Mouse (Mus musculus) intestine, embryonic 16.5 days (tissue): Measurements from ENCODE around the gene Qser1. TPM values are rescaled to one million over a fixed set of nuclear protein-coding genes. Genes with fewer than 3 reads are reported as not detected.

Experiments
- ATAC-seq: fragments of 200-750 bp; cut with Nextera tagmentation; 2 replicates; pipeline ENCODE4 v1.8.0; 2017; ENCODE audit warnings: moderate TSS enrichment, moderate library complexity
- H3K27ac ChIP-seq: fragments of 300-500 bp; sonication (generic); 2 replicates; pipeline ENCODE4 v1.5.1; 2014; ENCODE audit warnings: mild to moderate bottlenecking, low read length
- H3K27me3 ChIP-seq: fragments of 300-500 bp; sonication (generic); replicated peaks from 2 replicates; pipeline ENCODE4 v1.6.1; 2014; ENCODE audit warnings: low read length, control low read depth, mixed read lengths; ENCODE audit not compliant: control insufficient read depth, insufficient read depth
- H3K36me3 ChIP-seq: fragments of 300-500 bp; sonication (generic); 2 replicates; pipeline ENCODE4 v1.6.1; 2014; ENCODE audit warnings: low read length, control low read depth; ENCODE audit not compliant: control insufficient read depth, insufficient read depth
- H3K4me1 ChIP-seq: fragments of 300-500 bp; sonication (generic); 2 replicates; pipeline ENCODE4 v1.6.1; 2014; ENCODE audit warnings: low read length, control low read depth, mixed read lengths; ENCODE audit not compliant: control insufficient read depth, insufficient read depth
- H3K4me2 ChIP-seq: fragments of 300-500 bp; sonication (generic); 2 replicates; pipeline ENCODE4 v1.6.1; 2014; ENCODE audit warnings: low read depth, low read length, control low read depth
- H3K4me3 ChIP-seq: fragments of 300-500 bp; sonication (generic); 2 replicates; pipeline ENCODE4 v1.5.1; 2014; ENCODE audit warnings: mild to moderate bottlenecking, low read length
- H3K9ac ChIP-seq: fragments of 300-500 bp; sonication (generic); 2 replicates; pipeline ENCODE4 v1.6.1; 2014; ENCODE audit warnings: low read depth, low read length
- H3K9me3 ChIP-seq: fragments of 300-500 bp; sonication (generic); 2 replicates; pipeline ENCODE4 v1.6.1; 2016; ENCODE audit warnings: low read length, control low read depth; ENCODE audit not compliant: control insufficient read depth
- WGBS: fragments of 180-500 bp; shearing (Covaris S2); extraction: QIAGEN DNeasy Blood & Tissue Kit; methylation state at CpG from one replicate; pipeline ENCODE4 v1.1.7; 2014; 5-methylcytosine and 5-hydroxymethylcytosine counted together
- polyA plus RNA-seq: library from polyadenylated mRNA; unstranded; fragments of >200 nt; fragmentation: Nextera tagmentation; extraction: Ambion mirVana; gene quantifications from 2 replicates; pipeline ENCODE4 v1.2.1, GENCODE M21; 2015

Qser1 gene
- polyA plus RNA-seq, 1 experiment from 2014 or later = 4.5 TPM

- no peak for ATAC-seq
Measured at GRCm38 (mm10) chr2:104722021-104722420, 94.5 kb downstream of the Qser1 start.

GRCm38 (mm10) chr2:104717827-104718226 is 98.7 kb downstream of the Qser1 start:
- WGBS = 87% methylated on average over 4 of the region's 4 CpGs
- ATAC-seq = no peak
- Histone ChIP-seq H3K4me3 (no peak overlapping the region), H3K27me3 (no peaks in the 10 kb centered on the region), H3K36me3 (no peaks in the 10 kb centered on the region), H3K27ac (no peak overlapping the region), H3K9ac (no peak overlapping the region), H3K4me2 (no peak overlapping the region), H3K9me3 (no peaks in the 10 kb centered on the region), H3K4me1 (no peaks in the 10 kb centered on the region)

More at GRCm38 (mm10) chr2:104722021-104722420, 94.5 kb downstream of the Qser1 start:
- Histone ChIP-seq H3K4me1 (no peaks in the 10 kb centered on the region), H3K9ac (no peak overlapping the region), H3K36me3 (0 out of 2 replicates have a peak, but pooled peaks cover 4% of the 10 kb centered on the region), H3K27ac (no peak overlapping the region), H3K9me3 (no peaks in the 10 kb centered on the region), H3K27me3 (no peaks in the 10 kb centered on the region), H3K4me2 (no peak overlapping the region), H3K4me3 (no peak overlapping the region)
- WGBS = 63% methylated on average over 3 of the region's 3 CpGs

GRCm38 (mm10) chr2:104717231-104717735 is 99.3 kb downstream of the Qser1 start:
- no peaks in the 10 kb centered on the region for H3K4me1 ChIP-seq
- H3K9me3 ChIP-seq = no peaks in the 10 kb centered on the region
- H3K4me3 ChIP-seq = no peak overlapping the region
- H3K27ac ChIP-seq = no peak overlapping the region
- no peak overlapping the region for H3K9ac ChIP-seq
- 89% methylated on average over 2 of the region's 2 CpGs for WGBS
- no peaks in the 10 kb centered on the region for H3K36me3 ChIP-seq
- H3K4me2 ChIP-seq = no peak overlapping the region
- H3K27me3 ChIP-seq = no peaks in the 10 kb centered on the region
- no peak for ATAC-seq

- Histone ChIP-seq H3K9ac (no peak within 1 kb of the TSS), H3K4me1 (no peaks in the 10 kb centered on the region), H3K27ac (no peak within 1 kb of the TSS), H3K27me3 (no peaks in the 10 kb centered on the region), H3K9me3 (no peaks in the 10 kb centered on the region), H3K4me3 (no peak within 1 kb of the TSS), H3K4me2 (no peak within 1 kb of the TSS), H3K36me3 (no peaks in the 10 kb centered on the region)
- ATAC-seq = no peak
- 84% methylated on average over 4 of the region's 4 CpGs for WGBS
Measured at GRCm38 (mm10) chr2:104716279-104716678, 100.3 kb downstream of the Qser1 start, which contains the start of gene Pin1rt1. Gene Pin1rt1 (minus strand): TSS chr2:104716379.

GRCm38 (mm10) chr2:104714254-104714691 is 102.3 kb downstream of the Qser1 start:
- no peaks in the 10 kb centered on the region for H3K27me3 ChIP-seq
- no peak overlapping the region for H3K27ac ChIP-seq
- no peak for ATAC-seq
- no peaks in the 10 kb centered on the region for H3K9me3 ChIP-seq
- H3K4me1 ChIP-seq = peaks cover 4% of the 10 kb centered on the region; the same call in 1 of the 2 replicates
- no peak overlapping the region for H3K4me2 ChIP-seq
- WGBS = 42% methylated on average over 15 of the region's 15 CpGs
- H3K4me3 ChIP-seq = no peak overlapping the region
- H3K36me3 ChIP-seq = no peaks in the 10 kb centered on the region
- H3K9ac ChIP-seq = no peak overlapping the region

GRCm38 (mm10) chr2:104712486-104712809 is 104.1 kb downstream of the Qser1 start:
- peak; percentile 24; the same call in 1 of the 2 replicates for ATAC-seq
- peak overlapping the region; percentile 84 for H3K4me2 ChIP-seq
- peaks cover 4% of the 10 kb centered on the region; the same call in 1 of the 2 replicates for H3K4me1 ChIP-seq
- H3K9me3 ChIP-seq = no peaks in the 10 kb centered on the region
- 2% methylated on average over 7 of the region's 7 CpGs for WGBS
- no peaks in the 10 kb centered on the region for H3K36me3 ChIP-seq
- H3K27ac ChIP-seq = peak overlapping the region; percentile 73
- H3K9ac ChIP-seq = peak overlapping the region; percentile 86
- H3K4me3 ChIP-seq = peak overlapping the region; percentile 81
- no peaks in the 10 kb centered on the region for H3K27me3 ChIP-seq

GRCm38 (mm10) chr2:104711585-104712485 is 104.7 kb downstream of the Qser1 start, which contains the start of gene Tcp11l1:
Gene Tcp11l1 (minus strand): TSS chr2:104712169.
- H3K27ac ChIP-seq = peak within 1 kb of the TSS; percentile 73
- under 1% methylated on average over 88 of the region's 99 CpGs for WGBS
- ATAC-seq = peak; percentile 88
- H3K36me3 ChIP-seq = no peaks in the 10 kb centered on the region
- H3K9ac ChIP-seq = peak within 1 kb of the TSS; percentile 86
- no peaks in the 10 kb centered on the region for H3K9me3 ChIP-seq
- peaks cover 4% of the 10 kb centered on the region; the same call in 1 of the 2 replicates for H3K4me1 ChIP-seq
- no peaks in the 10 kb centered on the region for H3K27me3 ChIP-seq
- peak within 1 kb of the TSS; percentile 84 for H3K4me2 ChIP-seq
- peak within 1 kb of the TSS; percentile 81 for H3K4me3 ChIP-seq

GRCm38 (mm10) chr2:104710670-104711370 is 105.7 kb downstream of the Qser1 start:
- Histone ChIP-seq H3K4me3 (peak overlapping the region; percentile 81), H3K4me1 (peaks cover 4% of the 10 kb centered on the region; the same call in 1 of the 2 replicates), H3K27me3 (no peaks in the 10 kb centered on the region), H3K4me2 (peak overlapping the region; percentile 84), H3K27ac (no peak overlapping the region), H3K36me3 (no peaks in the 10 kb centered on the region), H3K9me3 (no peaks in the 10 kb centered on the region), H3K9ac (no peak overlapping the region)
- WGBS = 33% methylated on average over 6 of the region's 6 CpGs
- ATAC-seq = no peak

- Histone ChIP-seq H3K4me2 (no peak overlapping the region), H3K27me3 (no peaks in the 10 kb centered on the region), H3K4me1 (peaks cover 7% of the 10 kb centered on the region; the same call in 1 of the 2 replicates), H3K9ac (no peak overlapping the region), H3K27ac (no peak overlapping the region), H3K36me3 (no peaks in the 10 kb centered on the region), H3K4me3 (no peak overlapping the region), H3K9me3 (no peaks in the 10 kb centered on the region)
- no peak for ATAC-seq
- WGBS = 57% methylated on average over 6 of the region's 6 CpGs
Measured at GRCm38 (mm10) chr2:104709786-104710337, 106.7 kb downstream of the Qser1 start.
